Mouse (Mus musculus) megakaryocyte progenitor cell, adult 5-6 weeks (primary cell): ENCODE results near the gene Ptges3l. TPM values are rescaled to one million over a fixed set of nuclear protein-coding genes. Genes with fewer than 3 reads are reported as not detected.
A peak's percentile ranks its signal among the peaks of the same experiment; 100 is the strongest.
"Not testable (repeated sequence)": the region's sequence is repeated elsewhere in the genome, so short reads cannot be mapped to it uniquely, and the experiment has no call there.

ENCODE experiments used
- ATAC-seq: replicated peaks from 2 replicates; pipeline ENCODE4 v1.8.0; 2016; ENCODE audit warnings: mild to moderate bottlenecking, moderate TSS enrichment, inconsistent platforms; ENCODE audit not compliant: poor library complexity
- total RNA-seq, 2 experiments: library from RNA; stranded (forward) in 1 of 2; stranded (reverse) in 1 of 2; fragments of 157-497, 149-512 nt in 1 of 2; fragments of 200-1000 nt in 1 of 2; gene quantifications; 2 replicates each; pipeline versions ENCODE4 v1.2.3 to v1.2.4; 2015 to 2017

Ptges3l gene
- total RNA-seq, 2 experiments from 2014 or later: 0.17 to 4.1 TPM

DNA sequence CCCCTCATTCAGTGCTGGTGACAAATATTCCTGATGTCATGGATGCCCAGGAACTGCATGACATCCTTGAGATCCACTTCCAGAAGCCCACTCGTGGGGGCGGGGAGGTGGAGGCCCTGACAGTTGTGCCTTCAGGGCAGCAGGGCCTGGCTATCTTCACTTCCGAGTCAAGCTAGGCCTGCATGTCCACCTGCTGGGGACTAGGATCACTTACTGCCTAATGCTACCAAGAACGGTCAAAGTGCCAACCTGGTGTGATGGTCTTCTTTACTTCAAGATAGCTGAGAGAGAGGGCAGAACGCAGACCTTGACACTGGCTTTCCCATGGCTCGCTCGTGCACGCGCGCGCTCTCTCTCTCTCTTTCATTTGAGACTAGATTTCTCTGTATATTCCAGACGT is 33.1 kb upstream of the Ptges3l start:
- ATAC-seq: no peak

DNA sequence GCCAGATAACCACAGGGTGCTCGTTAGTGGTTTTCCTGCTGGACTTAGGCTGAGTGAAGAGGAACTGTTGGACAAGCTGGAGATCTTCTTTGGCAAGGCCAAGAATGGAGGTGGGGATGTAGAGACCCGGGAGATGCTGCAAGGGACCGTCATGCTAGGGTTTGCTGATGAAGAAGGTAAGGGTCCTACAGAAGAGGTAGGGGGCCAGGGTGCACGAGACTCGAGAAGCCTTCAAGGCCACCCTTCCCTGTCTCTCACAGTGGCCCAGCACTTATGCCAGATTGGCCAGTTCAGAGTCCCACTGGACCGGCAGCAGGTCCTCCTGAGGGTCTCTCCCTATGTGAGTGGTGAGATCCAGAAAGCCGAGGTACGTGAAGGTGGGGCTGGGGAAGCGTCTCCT is 32.5 kb upstream of the Ptges3l start:
- ATAC-seq: no peak

- no peak for ATAC-seq
These were observed 30.5 kb upstream of the Ptges3l start for GRCm38 (mm10) chr11:101455627-101456026.

GRCm38 (mm10) chr11:101454702-101455101 is 29.6 kb upstream of the Ptges3l start:
- ATAC-seq: no peak

DNA sequence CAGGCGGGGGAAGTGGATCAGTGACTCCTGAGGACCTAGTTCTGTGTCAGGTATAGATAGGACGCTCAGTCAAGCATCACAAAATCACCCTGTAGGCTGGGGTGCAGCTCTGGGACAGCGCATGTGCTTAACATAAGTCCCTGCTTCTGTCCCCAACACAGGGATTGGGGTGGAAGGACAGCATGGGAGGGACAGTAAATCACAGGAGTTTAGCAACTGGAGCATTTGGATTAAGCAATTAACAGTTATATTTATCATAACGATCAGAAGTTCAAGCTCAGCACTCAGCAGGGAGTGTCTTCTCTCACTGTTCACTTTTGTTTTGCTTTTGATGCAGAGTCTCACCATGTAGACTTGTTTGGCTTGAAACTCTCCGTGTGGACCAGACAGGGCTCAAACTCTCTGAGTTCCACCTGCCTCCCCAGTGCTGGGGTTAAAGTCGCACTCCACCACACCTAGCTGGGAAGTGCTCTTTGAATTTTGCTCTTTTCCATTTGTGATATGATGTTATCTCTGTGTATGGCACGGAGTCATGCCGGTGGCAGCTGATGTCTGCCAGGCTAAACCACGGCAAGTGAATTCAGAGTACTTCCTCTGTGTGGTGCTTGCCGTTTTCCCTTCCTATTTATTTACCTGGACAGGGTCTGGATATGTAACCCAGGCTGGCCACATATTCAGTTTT is 27.1 kb upstream of the Ptges3l start:
- ATAC-seq: no peak

DNA sequence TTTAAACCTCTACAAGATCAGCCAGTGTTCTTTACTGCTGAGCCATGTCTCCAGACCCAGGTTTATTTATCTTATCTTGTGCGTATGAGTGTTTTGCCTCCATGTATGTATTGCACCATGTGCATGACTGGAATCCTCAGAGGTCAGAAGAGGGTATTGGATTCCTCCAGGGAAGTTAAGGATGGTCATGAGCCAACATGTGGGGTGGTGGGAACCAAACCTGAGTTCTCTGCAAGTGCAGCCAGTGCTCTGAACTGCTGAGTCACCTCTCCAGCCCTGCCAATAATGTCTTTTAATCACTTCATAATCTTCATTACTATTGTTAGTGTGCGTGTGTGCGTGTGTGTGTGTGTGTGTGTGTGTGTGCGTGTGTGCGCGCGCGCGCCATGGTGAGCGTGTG is 26.4 kb upstream of the Ptges3l start:
- ATAC-seq: no peak

GRCm38 (mm10) chr11:101450394-101450793 is 25.3 kb upstream of the Ptges3l start:
- ATAC-seq: peak; percentile 51

- ATAC-seq: not testable (repeated sequence)
These were observed 24.5 kb upstream of the Ptges3l start for GRCm38 (mm10) chr11:101449596-101449995.

DNA sequence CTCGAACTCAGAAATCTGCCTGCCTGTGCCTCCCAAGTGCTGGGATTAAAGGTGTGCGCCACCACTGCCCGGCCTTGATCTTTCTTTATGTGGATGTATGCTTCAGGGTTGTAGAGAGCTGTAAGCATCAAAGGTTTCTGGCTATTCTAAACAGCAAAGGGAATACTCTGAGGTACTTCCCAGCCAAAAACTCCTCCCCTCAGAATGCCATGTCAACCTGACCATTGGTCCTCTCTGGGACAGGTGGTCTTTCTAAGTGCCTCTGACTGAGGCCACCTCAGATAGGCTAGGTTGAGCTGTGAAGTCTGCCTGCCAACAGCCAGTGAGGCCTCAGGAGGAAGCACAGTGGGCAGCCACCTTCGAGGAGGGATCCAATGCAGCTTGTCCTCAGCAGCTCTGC is 23.8 kb upstream of the Ptges3l start:
- ATAC-seq: 0 out of 2 replicates have a peak, but pooled peaks have one; percentile 18

- peak; percentile 84 for ATAC-seq
These were observed 23.2 kb upstream of the Ptges3l start, which contains the start of gene Ifi35 for GRCm38 (mm10) chr11:101448274-101448746. TSS of gene Ifi35 (plus strand) at chr11:101448407.

DNA sequence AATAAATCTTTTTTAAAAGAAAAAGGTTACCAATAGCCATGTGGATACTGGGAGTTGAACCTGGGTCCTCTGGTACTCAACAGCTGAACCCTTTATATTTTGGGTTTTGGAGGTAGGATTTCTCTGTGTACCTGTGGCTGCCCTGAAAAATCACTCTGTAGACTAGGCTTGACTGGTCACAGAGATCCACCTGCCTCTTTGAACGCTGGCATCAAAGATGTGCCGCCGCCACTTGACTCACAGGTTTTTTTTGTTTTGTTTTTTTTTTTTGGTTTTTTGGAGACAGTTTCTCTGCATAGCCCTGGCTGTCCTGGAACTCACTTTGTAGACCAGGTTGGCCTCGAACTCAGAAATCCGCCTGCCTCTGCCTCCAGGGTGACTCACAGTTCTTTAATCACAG is 22.7 kb upstream of the Ptges3l start:
- no peak for ATAC-seq

DNA sequence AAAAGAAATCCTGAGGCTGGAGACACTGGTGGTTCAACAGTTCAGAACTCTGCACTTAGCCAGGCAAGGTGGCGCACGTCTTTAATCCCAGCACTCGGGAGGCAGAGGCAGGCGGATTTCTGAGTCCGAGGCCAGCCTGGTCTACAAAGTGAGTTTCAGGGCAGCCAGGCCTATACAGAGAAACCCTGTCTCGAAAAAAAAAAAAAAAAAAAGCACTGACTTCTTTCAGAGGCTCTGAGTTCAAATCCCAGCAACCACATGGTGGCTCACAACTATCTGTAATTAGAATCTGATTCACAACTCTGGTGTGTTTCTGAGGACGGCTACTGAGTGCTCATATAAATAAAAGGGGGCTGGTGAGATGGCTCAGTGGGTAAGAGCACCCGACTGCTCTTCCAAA is 21.7 kb upstream of the Ptges3l start:
- not testable (repeated sequence) for ATAC-seq

- ATAC-seq: no peak
These were observed 21.2 kb upstream of the Ptges3l start for GRCm38 (mm10) chr11:101446319-101446718.

GRCm38 (mm10) chr11:101442760-101443159 is 17.6 kb upstream of the Ptges3l start:
- no peak for ATAC-seq

- peak; percentile 96 for ATAC-seq
These were observed 17.1 kb upstream of the Ptges3l start, which contains the start of gene Rpl27 for GRCm38 (mm10) chr11:101442127-101442693. TSS of gene Rpl27 (plus strand) at chr11:101442298.

DNA sequence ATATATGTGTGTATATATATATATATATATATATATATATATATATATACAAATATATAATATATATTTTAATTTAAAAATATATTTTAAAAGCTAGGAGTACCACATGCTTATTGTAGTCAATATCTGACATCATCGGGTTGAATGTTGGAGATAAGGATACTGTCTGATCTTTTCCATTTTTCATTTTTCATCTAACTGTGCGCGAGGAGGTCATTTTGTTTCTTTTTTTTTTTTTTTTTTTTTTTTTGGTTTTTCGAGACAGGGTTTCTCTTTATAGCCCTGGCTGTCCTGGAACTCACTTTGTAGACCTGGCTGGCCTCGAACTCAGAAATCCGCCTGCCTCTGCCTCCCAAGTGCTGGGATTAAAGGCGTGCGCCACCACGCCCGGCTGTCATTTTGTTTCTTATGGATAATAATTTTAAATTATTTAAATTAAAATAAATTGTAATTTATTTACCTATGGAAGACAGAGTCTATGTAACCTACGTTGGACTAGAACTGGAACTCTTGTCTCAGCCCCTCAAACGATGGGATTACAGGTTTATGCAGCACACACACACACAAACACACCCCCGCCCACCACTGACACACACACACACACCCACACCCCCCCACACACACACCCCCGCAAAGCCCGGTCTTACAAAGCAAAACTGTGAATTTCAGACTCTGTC is 16.5 kb upstream of the Ptges3l start:
- ATAC-seq: not testable (repeated sequence)

- not testable (repeated sequence) for ATAC-seq
These were observed 12.9 kb upstream of the Ptges3l start for GRCm38 (mm10) chr11:101438006-101438405.

- ATAC-seq: no peak
These were observed 11.8 kb upstream of the Ptges3l start for GRCm38 (mm10) chr11:101436916-101437315.

DNA sequence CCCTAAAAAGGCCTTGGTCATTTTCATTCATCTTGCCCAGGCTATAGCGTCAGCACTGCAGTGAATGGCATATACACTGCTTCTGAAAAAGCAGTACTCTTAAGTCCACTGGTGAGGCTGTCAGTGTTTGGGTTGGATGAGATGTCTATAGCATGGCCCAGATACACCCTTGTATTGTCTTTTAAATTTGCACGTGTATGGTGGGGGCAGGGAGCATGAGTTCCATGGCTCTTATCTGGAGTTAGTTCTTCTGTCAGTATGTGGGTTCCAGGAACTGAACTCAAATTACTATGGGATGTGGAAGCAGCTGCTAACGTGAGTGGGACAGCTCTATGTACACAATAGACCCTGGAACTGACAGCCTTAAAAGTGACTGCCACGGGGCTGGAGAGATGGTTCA is 10.7 kb upstream of the Ptges3l start:
- ATAC-seq: no peak

DNA sequence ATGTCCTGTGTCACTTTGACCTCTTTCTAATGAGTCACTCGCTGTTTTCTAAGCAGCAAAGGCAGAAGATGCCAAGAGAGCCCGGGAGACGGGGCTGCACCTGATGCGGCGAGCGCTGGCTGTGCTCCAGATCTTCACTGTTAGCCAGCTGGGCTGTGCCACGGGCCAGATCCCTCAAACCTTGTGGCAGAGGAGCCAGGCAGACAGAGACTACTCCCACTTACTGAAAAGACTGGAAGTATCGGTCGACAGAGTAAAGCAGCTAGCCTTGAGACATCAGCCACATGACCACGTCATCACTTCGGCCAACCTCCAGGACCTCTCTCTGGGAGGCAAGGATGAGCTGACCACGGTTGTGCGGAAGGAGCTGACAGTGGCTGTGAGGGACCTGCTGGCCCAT is 8.3 kb upstream of the Ptges3l start:
- ATAC-seq: no peak

DNA sequence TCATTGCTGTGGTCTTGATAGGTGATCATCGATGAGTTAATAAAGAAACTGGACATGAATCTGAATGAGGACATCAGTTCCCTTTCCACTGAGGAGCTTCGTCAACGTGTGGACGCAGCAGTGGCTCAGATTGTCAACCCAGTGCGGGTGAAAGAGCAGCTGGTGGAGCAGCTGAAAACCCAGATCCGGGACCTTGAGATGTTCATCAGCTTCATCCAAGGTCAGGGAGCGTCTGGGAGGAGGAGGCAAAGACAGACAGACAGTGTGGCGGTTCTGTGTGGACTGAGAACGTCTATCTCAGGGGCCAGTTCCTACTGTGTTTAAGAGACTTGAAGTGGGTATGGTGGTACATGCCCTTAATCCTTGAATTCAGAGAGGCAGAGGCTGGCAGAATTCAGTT is 6.2 kb upstream of the Ptges3l start:
- ATAC-seq: no peak

DNA sequence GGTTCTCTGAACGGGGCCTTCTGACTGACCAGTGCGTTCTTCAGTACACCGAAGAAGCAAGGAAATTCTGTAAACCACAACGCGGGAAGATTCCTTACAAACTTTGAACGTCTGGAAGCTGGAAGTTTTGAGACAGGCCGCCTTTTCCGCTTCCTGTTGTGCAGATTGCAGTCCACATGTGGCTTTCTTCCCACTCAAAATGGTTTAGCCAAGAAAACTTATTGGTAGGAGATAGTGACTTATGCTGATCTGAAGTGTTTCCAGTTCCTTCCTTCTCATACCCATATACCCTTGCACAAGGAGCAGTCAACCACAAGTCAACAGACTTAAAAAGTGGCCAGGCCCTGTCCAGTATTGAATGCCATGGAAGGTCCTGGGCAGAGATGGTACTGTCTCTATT is 1.0 kb upstream of the Ptges3l start:
- no peak for ATAC-seq
